Mouse (Mus musculus) CD4-positive, CD25-positive, alpha-beta regulatory T cell, adult 4 months (primary cell): Measurements from ENCODE around the gene Pdzd4. TPM values are rescaled to one million over a fixed set of nuclear protein-coding genes. Genes with fewer than 3 reads are reported as not detected.
A peak's percentile ranks its signal among the peaks of the same experiment; 100 is the strongest.

Source experiments
- ATAC-seq: one replicate; pipeline ENCODE4 v1.8.0; 2017
- polyA plus RNA-seq, 2 experiments: library from polyadenylated mRNA; unstranded; fragments of 100-300 nt; shearing (Covaris generic); gene quantifications; one replicate each; pipeline ENCODE4 v1.2.1; 2017

Pdzd4 gene
- polyA plus RNA-seq: under 1 TPM; 0.08 to 0.16 TPM

GRCm38 (mm10) chrX:73824185-73825151 is at the start of gene Pdzd4:
Gene Pdzd4, minus strand, starts transcription at chrX:73824969.
- no peak for ATAC-seq

DNA sequence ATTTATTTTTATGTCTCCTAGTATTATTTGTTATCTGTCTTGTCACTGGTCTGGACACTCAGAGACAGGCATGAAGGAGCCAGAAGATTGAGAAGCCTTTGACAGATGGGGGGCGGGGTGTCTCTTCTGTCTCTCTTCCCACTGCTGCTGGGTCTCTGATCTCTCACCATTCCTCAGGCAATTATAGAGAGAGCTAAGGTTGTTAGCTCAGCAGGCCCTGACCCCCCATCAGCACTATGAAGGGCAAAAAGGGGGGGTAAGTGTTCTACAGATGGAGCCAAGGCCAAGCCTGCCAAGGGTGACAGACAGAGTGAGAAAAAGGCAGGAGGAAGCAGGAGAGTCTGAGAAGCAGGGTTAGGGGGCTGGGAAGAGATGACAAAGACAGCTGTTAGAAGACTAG is 47.2 kb upstream of the Pdzd4 start:
- ATAC-seq: no peak

GRCm38 (mm10) chrX:73871474-73871873 is 46.7 kb upstream of the Pdzd4 start:
- no peak for ATAC-seq

DNA sequence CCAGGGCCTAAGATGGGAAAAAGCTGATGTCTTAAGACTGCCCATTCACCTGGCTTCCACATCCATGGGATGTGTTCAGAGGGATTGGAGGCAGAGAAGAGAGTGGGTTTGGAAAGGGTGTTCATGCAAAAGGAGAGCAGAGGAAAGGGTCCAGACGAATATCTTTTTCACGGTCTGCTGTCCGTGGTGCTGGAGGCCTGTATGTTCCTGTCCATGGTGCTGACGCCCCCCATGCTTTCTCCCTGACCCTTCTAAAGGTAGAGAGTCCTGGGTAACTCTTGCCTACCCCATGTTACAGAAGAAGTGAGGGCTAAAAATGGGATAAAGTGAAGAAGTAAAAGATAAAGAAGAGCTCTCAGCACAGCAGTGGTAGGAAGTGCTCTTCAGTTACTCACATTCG is 44.6 kb upstream of the Pdzd4 start:
- no peak for ATAC-seq

- ATAC-seq: no peak
Measured at GRCm38 (mm10) chrX:73867852-73868251, 43.1 kb upstream of the Pdzd4 start.

- no peak for ATAC-seq
Measured at GRCm38 (mm10) chrX:73867256-73867655, 42.5 kb upstream of the Pdzd4 start.

GRCm38 (mm10) chrX:73864692-73865091 is 39.9 kb upstream of the Pdzd4 start:
- no peak for ATAC-seq

DNA sequence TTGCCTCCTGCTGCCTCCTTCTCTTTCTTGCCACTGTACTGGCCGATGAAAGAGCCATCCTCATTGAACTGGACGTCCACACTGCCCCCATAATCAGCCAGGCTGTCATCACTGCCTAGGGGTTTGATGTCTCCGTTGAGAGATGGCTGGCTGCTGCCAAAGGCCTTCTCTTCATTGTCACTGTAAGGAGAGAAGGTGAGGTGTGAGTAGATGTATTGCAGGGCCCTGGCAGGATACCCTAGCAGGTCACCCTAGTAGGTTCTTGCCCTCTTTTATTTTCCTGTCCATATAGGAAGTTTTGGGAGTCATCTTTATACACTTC is 30.3 kb upstream of the Pdzd4 start:
- ATAC-seq: no peak

GRCm38 (mm10) chrX:73854326-73855086 is 29.7 kb upstream of the Pdzd4 start:
- ATAC-seq: no peak

- ATAC-seq: no peak
Measured at GRCm38 (mm10) chrX:73836691-73837090, 11.9 kb upstream of the Pdzd4 start.

- ATAC-seq: no peak
Measured at GRCm38 (mm10) chrX:73835731-73836130, 11.0 kb upstream of the Pdzd4 start.

GRCm38 (mm10) chrX:73823747-73824146 is 1.0 kb downstream of the Pdzd4 start:
- ATAC-seq: no peak

- ATAC-seq: no peak
Measured at GRCm38 (mm10) chrX:73816596-73817314, 8.0 kb downstream of the Pdzd4 start.

DNA sequence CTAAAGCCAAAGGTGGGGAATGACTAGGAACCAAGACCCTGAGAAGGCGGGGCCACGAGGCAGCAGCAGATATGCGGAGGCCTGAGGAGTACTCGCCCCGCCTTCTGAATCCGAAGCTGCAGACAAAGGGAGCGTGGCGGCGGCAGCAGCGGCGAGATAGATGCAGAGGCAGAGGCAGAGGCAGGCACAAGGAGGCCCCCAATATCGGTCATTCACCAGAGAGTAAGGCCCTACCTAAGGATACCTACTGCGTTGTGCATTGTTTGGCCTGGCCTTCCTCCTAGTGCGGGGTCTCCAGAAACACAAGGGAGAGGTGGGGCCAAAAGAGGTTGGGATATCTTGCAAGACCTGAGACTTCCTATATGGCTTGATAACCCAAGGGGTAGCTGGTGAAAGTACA is 9.7 kb downstream of the Pdzd4 start:
- no peak for ATAC-seq

DNA sequence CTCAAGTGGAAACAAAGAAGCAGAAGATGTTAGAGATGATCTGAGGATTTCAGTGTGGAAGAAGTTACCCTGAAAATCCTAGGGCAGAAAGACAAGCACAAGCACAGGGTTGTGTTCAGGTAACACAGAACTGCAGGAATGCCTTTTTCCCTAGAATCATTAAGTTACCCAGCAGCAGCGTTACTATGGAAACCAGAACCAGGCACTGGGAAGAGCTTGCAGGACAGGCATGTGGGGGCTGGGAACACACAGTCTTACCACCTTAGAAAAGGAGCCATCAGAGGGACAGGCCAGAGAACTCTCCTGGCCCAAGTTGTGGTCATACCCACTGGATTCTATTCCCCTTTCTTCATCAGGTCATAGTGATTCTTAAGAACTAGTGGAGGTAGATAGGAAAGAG is 19.0 kb downstream of the Pdzd4 start:
- no peak for ATAC-seq

DNA sequence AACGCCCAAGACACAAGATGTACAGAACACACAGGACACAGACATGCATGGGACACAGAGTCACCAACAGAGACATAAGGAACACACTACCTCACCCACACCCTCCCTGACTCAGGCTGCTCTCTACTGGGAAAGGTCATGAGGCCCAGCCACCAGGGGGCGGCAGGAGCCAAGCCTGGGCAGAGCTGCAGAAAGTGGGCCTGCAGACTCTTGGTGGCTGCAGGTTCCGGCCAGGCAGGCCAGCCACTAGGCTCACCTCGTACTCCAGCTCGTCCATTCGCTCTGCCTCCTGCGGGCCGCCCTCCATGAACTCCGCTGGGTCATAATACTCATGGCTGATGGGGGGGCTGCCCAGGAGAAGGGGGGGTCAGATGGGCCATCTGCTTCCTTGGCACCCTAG is 26.3 kb downstream of the Pdzd4 start:
- peak; percentile 83 for ATAC-seq

- ATAC-seq: no peak
Measured at GRCm38 (mm10) chrX:73797511-73797910, 27.3 kb downstream of the Pdzd4 start.

DNA sequence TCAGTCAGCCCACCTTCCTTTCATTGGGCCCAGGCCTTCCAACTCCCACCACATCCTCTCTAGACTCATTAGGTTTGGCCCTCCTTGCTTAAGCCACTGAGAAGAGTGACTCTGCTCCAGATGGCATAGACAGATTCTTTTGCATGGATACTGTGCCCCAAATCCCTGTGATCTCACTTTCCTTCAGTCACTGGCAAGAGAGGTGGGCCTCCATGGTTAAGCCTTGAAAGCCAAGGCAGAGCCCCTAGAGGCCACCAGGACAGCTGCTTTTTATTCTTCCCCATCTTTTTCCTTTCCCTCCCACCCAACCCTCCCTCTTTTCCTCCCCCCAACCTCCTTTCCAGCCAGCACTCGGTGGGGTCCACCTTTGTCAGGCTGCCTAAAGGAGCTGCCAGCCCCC is 31.3 kb downstream of the Pdzd4 start:
- ATAC-seq: no peak

GRCm38 (mm10) chrX:73793039-73793438 is 31.7 kb downstream of the Pdzd4 start:
- no peak for ATAC-seq

DNA sequence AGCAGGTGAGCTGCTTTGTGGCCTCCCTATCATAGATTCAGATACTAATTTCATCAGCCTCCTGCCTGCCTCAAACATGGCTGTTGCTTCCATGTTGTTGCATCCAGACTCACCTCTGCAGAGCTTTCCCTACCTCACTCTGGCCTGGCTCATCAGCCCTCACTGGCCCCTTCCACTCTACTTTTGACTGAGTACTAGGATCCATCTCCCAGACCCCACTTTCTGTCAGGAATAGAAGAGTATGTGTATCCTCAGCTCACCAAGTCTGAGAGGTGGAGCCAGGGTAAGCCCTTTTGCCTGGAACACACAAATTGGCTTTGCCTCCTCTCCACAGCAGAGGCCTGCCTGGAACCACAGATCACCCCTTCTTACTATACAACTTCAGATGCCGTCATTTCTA is 36.3 kb downstream of the Pdzd4 start:
- no peak for ATAC-seq

DNA sequence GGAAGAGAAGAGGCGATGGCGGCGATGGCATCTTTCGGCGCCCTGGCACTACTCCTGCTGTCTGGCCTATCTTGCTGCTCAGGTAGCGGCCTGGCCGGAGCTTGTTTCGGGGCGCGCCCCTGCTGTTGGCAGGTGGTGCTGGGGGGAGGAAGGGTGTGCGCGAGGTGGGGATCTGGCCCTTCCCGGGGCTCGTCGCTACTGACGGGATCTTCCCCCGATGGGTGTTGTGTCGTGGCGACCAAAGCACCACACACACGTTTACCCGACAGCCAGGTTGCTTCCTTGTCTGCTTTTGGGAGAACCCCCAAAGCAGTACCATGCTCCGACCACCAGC is 37.6 kb downstream of the Pdzd4 start:
- peak; percentile 38 for ATAC-seq

GRCm38 (mm10) chrX:73786364-73787224 is 38.2 kb downstream of the Pdzd4 start, which contains the start of the genes Idh3g and Ssr4:
Gene Idh3g, minus strand, starts transcription at chrX:73786897.
Gene Ssr4, plus strand, starts transcription at chrX:73787028.
- ATAC-seq: peak; percentile 88
